Mouse (Mus musculus) thymus, adult 2 months (tissue): ENCODE measurements around the gene Nedd8.

Experiments used
- CTCF ChIP-seq: fragments of 200-500 bp; IDR thresholded peaks from 2 replicates; pipeline ENCODE4 v1.5.1; 2012; ENCODE audit warnings: mild to moderate bottlenecking, control low read depth, low read length, moderate library complexity, borderline replicate concordance; ENCODE audit not compliant: control insufficient read depth, poor library complexity, insufficient read depth; ENCODE audit errors: extremely low read depth
- POLR2A ChIP-seq: fragments of 200-500 bp; IDR thresholded peaks from 2 replicates; pipeline ENCODE4 v1.6.1; 2012; ENCODE audit warnings: mild to moderate bottlenecking, low read length, control low read depth, moderate library complexity; ENCODE audit not compliant: control insufficient read depth, poor library complexity, insufficient read depth; ENCODE audit errors: extremely low read depth

- TF ChIP-seq POLR2A = no peak
- no peak for TF ChIP-seq CTCF
These were observed 30.8 kb upstream of the Nedd8 start for GRCm38 (mm10) chr14:55702761-55703160.
